Mouse (Mus musculus): ENCODE results near the gene Krt34. TPM values are rescaled to one million over a fixed set of nuclear protein-coding genes. Genes with fewer than 3 reads are reported as not detected.
A peak's percentile ranks its signal among the peaks of the same experiment; 100 is the strongest.

Krt34 gene
- total RNA-seq (2021) = not detected

- no peak for DNase-seq
Observed at GRCm38 (mm10) chr11:100041454-100041853, at the start of gene Krt34. Krt34 (minus strand) TSS chr11:100041554.

GRCm38 (mm10) chr11:100088378-100089025 lies 47.1 kb upstream of the Krt34 start:
- no peak for DNase-seq

- DNase-seq = no peak
Observed at GRCm38 (mm10) chr11:100087861-100088260, 46.5 kb upstream of the Krt34 start, which contains the start of gene Krt32. Krt32 (minus strand) TSS chr11:100088226.

- DNase-seq = no peak
Observed at GRCm38 (mm10) chr11:100073873-100074272, 32.5 kb upstream of the Krt34 start.

- no peak for DNase-seq
Observed at GRCm38 (mm10) chr11:100067293-100068036, 26.1 kb upstream of the Krt34 start.

- no peak for DNase-seq
Observed at GRCm38 (mm10) chr11:100066236-100067010, 25.1 kb upstream of the Krt34 start.

GRCm38 (mm10) chr11:100058875-100059274 lies 17.5 kb upstream of the Krt34 start:
- no peak for DNase-seq

- DNase-seq = no peak
Observed at GRCm38 (mm10) chr11:100055686-100056655, 14.6 kb upstream of the Krt34 start.

- DNase-seq = no peak
Observed at GRCm38 (mm10) chr11:100050451-100050850, 9.1 kb upstream of the Krt34 start, which contains the start of gene Krt31. Krt31 (minus strand) TSS chr11:100050551.

GRCm38 (mm10) chr11:100047193-100047592 lies 5.8 kb upstream of the Krt34 start:
- DNase-seq = no peak

GRCm38 (mm10) chr11:100046303-100046866 lies 5.0 kb upstream of the Krt34 start:
- DNase-seq = no peak

- DNase-seq = no peak
Observed at GRCm38 (mm10) chr11:100029768-100030167, 11.6 kb downstream of the Krt34 start, which contains the start of gene Krt33b. Krt33b (minus strand) TSS chr11:100029868.

GRCm38 (mm10) chr11:100021438-100021837 lies 19.9 kb downstream of the Krt34 start:
- no peak for DNase-seq

GRCm38 (mm10) chr11:100019466-100019865 lies 21.9 kb downstream of the Krt34 start:
- no peak for DNase-seq

GRCm38 (mm10) chr11:100016112-100016511 lies 25.2 kb downstream of the Krt34 start, which contains the start of gene Krt33a:
Krt33a (minus strand) TSS chr11:100016212.
- DNase-seq = no peak

GRCm38 (mm10) chr11:100013691-100014171 lies 27.6 kb downstream of the Krt34 start:
- DNase-seq = no peak

- DNase-seq = no peak
Observed at GRCm38 (mm10) chr11:100010682-100011081, 30.7 kb downstream of the Krt34 start.

GRCm38 (mm10) chr11:100008336-100008735 lies 33.0 kb downstream of the Krt34 start:
- DNase-seq = no peak

- no peak for DNase-seq
Observed at GRCm38 (mm10) chr11:100006624-100007023, 34.7 kb downstream of the Krt34 start.

GRCm38 (mm10) chr11:100005905-100006304 lies 35.4 kb downstream of the Krt34 start:
- no peak for DNase-seq

- DNase-seq = peak; percentile 60
Observed at GRCm38 (mm10) chr11:100004846-100005245, 36.5 kb downstream of the Krt34 start.
